Mouse (Mus musculus) cerebral cortex, adult 2 months (tissue): ENCODE data around the gene Zbtb40.

Experiments used
- WGBS: fragments of 180-500 bp; shearing (Covaris S2); methylation state at CpG from one replicate; pipeline ENCODE4 v1.1.7; 2018; 5-methylcytosine and 5-hydroxymethylcytosine counted together

Zbtb40 gene

DNA sequence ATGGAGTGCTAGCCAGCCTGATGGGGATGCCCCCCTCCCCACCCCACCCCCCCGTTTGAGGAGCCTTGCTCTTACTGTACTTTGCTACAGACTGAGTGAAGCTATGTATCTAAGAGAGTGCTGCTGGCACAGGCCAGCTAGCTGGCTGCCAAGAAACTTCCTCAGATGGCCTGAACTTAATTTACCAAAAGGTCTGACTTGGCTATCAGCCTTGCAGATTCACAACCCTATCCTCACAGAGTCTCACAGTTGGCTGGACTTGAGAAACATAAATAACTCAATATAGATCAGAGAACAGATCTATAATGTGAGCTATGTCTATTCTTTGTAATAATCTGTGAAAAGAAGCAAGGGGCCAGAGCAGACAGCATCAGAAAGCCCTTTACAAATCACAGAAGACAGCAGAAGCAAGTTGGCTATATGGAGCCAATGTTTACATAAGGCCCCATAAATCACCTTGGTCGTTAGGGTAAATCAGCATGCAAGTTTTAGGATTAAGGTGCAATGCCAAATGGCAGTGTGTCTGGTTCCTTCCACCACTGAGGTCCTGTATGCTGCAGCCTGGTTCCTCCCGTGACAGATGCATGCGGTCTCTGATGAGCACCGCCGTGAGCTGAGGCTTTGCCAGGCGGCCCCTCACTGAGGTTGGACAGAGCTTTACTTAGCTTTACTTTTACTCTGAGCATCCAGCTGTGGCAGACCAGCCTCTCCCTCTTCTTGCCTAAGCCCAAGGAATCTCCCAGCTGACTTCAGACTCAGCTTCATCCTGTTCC, 15.3 kb downstream of the Zbtb40 start:
- WGBS, result 73% methylated on average over 7 of the region's 7 CpGs

GRCm38 (mm10) chr4:137032456-137032855, 16.1 kb downstream of the Zbtb40 start:
- WGBS, result 88% methylated on average over 4 of the region's 4 CpGs

GRCm38 (mm10) chr4:137031319-137031718, 17.3 kb downstream of the Zbtb40 start:
- WGBS, result 91% methylated on average over 7 of the region's 7 CpGs

DNA sequence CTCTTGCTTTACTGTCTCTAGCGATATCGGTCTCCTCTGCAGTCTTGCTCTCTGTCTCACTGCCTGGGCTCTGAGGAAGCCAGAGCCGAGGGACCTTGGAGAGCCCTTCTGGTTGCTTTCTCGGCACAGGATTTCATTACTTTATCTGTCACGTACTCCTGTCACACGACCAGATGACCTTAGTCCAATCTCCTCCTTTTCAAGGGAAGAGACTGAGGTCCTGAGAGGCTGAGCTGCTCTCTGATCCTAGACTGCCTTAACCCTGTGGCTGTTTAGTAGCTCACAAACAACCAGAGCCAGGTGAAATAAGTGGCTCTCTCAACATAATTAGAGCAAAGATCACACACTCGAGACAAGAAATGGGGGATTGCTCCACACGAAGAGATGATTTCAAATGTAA, 19.3 kb downstream of the Zbtb40 start:
- WGBS, result 87% methylated on average over 8 of the region's 8 CpGs

- 86% methylated on average over 5 of the region's 5 CpGs for WGBS
Observed at GRCm38 (mm10) chr4:137027051-137027450, 21.6 kb downstream of the Zbtb40 start.

GRCm38 (mm10) chr4:137025570-137025969, 23.0 kb downstream of the Zbtb40 start:
- 87% methylated on average over 6 of the region's 6 CpGs for WGBS

- 89% methylated on average over 2 of the region's 2 CpGs for whole genome bisulfite sequencing
Observed at GRCm38 (mm10) chr4:137025133-137025532, 23.5 kb downstream of the Zbtb40 start.

GRCm38 (mm10) chr4:137020065-137020464, 28.5 kb downstream of the Zbtb40 start:
- 86% methylated on average over 3 of the region's 3 CpGs for WGBS

- 77% methylated on average over 8 of the region's 8 CpGs for WGBS
Observed at GRCm38 (mm10) chr4:137015934-137016333, 32.7 kb downstream of the Zbtb40 start.

DNA sequence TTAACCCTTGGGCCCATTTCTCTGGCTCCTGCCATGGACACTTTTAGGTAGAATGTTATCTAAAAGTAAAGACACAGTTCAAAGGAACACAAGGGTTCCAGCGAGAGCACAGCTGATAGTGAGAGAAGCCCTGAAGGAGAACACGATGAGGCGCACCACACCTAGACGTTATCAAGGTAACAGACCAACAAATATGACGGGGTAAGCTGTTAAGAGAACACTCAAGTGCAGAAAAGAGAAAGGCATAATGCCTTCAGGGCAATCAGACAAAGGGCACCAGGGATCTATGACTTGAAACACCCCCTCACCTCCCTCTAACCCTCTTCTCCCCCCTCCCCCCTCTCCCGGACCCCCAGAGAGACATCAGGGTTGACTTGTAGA, 33.1 kb downstream of the Zbtb40 start:
- WGBS, result 92% methylated on average over 6 of the region's 6 CpGs

- 89% methylated on average over 18 of the region's 18 CpGs for WGBS
Observed at GRCm38 (mm10) chr4:137014654-137015475, 33.7 kb downstream of the Zbtb40 start.

DNA sequence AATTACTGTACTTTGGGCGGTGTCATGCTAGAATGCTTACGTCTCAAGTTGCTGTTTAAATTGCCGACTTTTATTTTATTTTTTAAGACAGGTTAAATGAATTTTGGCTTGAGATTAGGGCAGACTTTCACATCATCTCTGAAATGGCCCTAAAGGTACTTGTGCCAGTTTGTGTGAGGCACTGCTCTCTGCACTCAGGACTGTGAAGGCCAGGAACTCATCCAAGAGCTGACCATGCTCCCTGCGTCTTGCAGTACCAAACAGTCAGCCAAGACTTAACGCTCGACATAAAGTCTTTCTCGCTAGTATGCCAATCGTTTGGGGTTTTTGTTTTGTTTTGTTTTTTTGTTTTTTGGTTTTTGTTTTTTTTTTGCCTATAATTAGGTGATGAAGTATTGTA, 34.5 kb downstream of the Zbtb40 start:
- WGBS, result 91% methylated on average over 8 of the region's 8 CpGs

DNA sequence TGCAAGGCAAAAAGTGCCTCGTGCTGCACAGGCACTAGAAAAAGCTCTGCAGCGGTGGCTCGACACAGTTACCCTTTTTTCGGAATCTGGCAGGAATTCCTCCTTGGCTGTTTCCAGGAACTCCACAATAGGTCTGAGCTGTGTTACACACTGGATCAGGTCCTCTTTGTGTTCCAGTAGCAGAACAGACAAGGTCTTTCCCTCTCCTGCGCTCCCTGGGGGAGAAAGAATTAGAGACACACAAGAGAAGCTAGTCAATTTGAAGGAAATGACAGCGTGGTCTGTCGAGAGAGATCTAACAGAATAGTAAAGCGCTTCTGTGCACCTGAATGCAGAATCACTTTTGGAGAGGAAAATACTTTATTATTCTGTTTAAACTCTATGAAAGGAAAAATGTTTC, 41.6 kb downstream of the Zbtb40 start:
- 72% methylated on average over 8 of the region's 8 CpGs for WGBS

GRCm38 (mm10) chr4:137001825-137002224, 46.8 kb downstream of the Zbtb40 start:
- 81% methylated on average over 3 of the region's 3 CpGs for WGBS

DNA sequence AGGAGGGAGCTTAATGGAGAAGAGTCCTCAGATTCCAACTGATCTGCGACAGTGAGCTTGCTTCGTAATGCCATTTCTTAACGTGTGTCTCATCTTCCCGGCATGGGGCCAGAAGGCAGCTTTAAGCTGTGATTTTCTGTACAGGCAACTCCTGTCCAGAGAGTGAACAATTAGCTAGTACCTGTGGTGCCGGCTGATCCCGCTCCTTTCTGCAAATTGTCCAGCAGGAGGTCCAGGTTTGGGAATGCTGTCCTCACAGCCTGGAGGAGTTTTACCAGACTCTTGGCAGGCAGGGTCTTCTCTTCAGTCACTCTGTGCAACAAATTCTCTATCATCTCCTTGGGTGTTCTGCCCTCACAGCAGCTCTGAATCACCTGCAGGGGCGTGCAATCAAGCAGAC, 47.6 kb downstream of the Zbtb40 start:
- WGBS, result 90% methylated on average over 7 of the region's 7 CpGs

DNA sequence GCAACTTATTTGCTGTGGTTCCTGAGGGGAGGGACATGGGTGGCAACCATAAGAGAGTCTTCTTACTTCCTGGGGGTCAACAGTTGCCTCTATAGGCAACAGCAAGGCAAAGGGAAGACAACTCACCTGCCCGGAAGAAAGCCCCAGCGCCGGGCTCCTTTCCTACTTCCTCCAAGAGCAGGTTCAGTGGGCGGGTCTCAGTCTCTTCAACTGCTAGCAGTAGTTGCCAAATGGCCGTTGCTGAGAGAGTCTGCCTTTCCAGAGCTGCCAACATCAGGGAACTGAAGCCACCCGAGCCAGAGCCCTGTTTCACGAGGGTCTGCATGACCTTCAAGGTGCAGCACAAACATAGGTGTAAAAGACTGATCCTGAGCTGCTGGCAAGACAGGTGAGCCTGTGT, 50.2 kb downstream of the Zbtb40 start:
- WGBS, result 66% methylated on average over 7 of the region's 7 CpGs

- 79% methylated on average over 12 of the region's 12 CpGs for WGBS
Observed at GRCm38 (mm10) chr4:136997723-136998345, 50.8 kb downstream of the Zbtb40 start.

GRCm38 (mm10) chr4:136996933-136997332, 51.7 kb downstream of the Zbtb40 start:
- WGBS, result 61% methylated on average over 7 of the region's 7 CpGs

GRCm38 (mm10) chr4:136995361-136995760, 53.2 kb downstream of the Zbtb40 start:
- 77% methylated on average over 14 of the region's 14 CpGs for WGBS

DNA sequence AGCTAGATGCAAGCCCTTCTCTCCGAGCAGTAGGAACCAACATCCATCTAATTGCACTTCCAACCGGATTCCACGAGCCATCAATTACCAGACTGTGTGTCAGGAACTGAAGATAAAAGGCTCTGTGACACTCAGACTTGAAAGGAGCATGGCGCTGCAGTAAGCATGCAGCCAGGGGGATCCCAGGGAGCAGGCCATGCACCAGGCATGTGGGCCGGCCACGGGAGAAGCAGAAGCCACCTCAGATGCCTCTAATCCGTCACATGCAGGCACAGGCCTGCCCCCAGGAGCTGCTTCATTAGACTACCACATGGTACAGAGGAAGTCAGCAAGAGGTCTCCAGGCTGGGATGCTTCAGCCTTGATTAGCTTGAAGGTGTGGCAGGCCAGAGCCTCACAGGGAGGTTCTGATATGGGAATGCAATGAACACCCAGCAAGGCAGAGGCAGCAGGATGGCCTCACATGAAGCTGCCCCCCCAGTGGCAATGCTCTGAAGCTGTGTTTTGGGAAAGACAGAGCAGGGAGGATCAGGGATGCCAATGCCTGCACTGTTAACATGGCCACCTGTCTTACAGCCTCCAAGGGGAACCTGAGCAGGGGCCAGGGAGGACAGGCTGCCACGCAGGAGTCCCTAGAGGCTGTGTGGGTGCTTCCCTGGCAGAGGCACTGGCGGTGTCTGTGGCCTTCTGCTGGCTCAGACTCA, 66.5 kb downstream of the Zbtb40 start:
- whole genome bisulfite sequencing, result 79% methylated on average over 9 of the region's 9 CpGs

DNA sequence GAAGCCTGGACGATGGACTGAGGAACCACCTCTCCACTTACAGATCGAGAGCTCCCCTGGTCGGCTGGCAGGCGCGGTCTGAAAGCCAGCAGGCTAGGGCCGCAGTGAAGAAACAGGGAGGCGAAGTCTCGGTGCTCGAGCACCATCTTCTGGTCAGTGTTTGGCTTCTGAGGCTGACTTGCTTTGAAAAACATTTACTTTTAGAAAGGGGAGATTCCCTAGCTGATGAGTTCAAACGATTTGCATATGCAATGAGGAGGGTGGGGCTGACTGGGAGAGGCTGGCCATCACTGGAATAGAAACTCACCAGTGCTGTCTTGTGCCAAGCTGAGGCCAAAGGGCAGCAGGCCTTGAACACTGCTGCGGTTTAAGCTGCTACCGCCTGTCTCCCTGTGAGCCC, 67.3 kb downstream of the Zbtb40 start:
- 19% methylated on average over 12 of the region's 12 CpGs for WGBS

- 63% methylated on average over 4 of the region's 4 CpGs for WGBS
Observed at GRCm38 (mm10) chr4:136980921-136981320, 67.7 kb downstream of the Zbtb40 start.
